Mouse (Mus musculus) heart, postnatal 0 days (tissue): ENCODE results near the gene Il11ra1. TPM values are rescaled to one million over a fixed set of nuclear protein-coding genes. Genes with fewer than 3 reads are reported as not detected.
"Not testable (repeated sequence)": the region's sequence is repeated elsewhere in the genome, so short reads cannot be mapped to it uniquely, and the experiment has no call there.

Experiments
- ATAC-seq: fragments of 200-750 bp; cut with Nextera tagmentation; 2 replicates; pipeline ENCODE4 v1.8.0; 2017; ENCODE audit warnings: low read depth, moderate number of reproducible peaks, moderate library complexity; ENCODE audit not compliant: insufficient read depth
- DNase-seq: peaks from one replicate; pipeline ENCODE4 v3.0.0-alpha.2; 2016; ENCODE audit warnings: low spot score
- H3K27ac ChIP-seq: fragments of 300-500 bp; sonication (generic); 2 replicates; pipeline ENCODE4 v1.5.1; 2014; ENCODE audit warnings: low read depth, mild to moderate bottlenecking
- H3K27me3 ChIP-seq: fragments of 300-500 bp; sonication (generic); 2 replicates; pipeline ENCODE4 v1.6.1; 2014; ENCODE audit warnings: low read length, mixed read lengths; ENCODE audit not compliant: control insufficient read depth, insufficient read depth
- H3K36me3 ChIP-seq: fragments of 300-500 bp; sonication (generic); replicated peaks from 2 replicates; pipeline ENCODE4 v1.6.1; 2014; ENCODE audit warnings: low read length, mixed read lengths; ENCODE audit not compliant: control insufficient read depth, insufficient read depth
- H3K4me1 ChIP-seq: fragments of 300-500 bp; sonication (generic); 2 replicates; pipeline ENCODE4 v1.6.1; 2014; ENCODE audit warnings: antibody characterized with exemption; ENCODE audit not compliant: control insufficient read depth, insufficient read depth
- H3K4me2 ChIP-seq: fragments of 300-500 bp; sonication (generic); 2 replicates; pipeline ENCODE4 v1.6.1; 2014; ENCODE audit warnings: low read depth, mild to moderate bottlenecking, low read length, moderate library complexity
- H3K4me3 ChIP-seq: fragments of 300-500 bp; sonication (generic); 2 replicates; pipeline ENCODE4 v1.5.1; 2014; ENCODE audit warnings: low read depth, low read length
- H3K9ac ChIP-seq: fragments of 300-500 bp; sonication (generic); replicated peaks from 2 replicates; pipeline ENCODE4 v1.6.1; 2014; ENCODE audit warnings: low read depth, low read length, mixed read lengths
- H3K9me3 ChIP-seq: fragments of 300-500 bp; sonication (generic); replicated peaks from 2 replicates; pipeline ENCODE4 v1.6.1; 2016; ENCODE audit warnings: low read length; ENCODE audit not compliant: control insufficient read depth
- CTCF ChIP-seq: IDR thresholded peaks from 2 replicates; pipeline ENCODE4 v1.5.1; 2016; ENCODE audit warnings: antibody characterized with exemption, control low read depth, low read depth
- EP300 ChIP-seq: IDR thresholded peaks from 2 replicates; pipeline ENCODE4 v1.6.1; 2016; ENCODE audit warnings: antibody characterized with exemption, low read depth
- WGBS: fragments of 180-500 bp; shearing (Covaris S2); extraction: QIAGEN DNeasy Blood & Tissue Kit; methylation state at CpG from one replicate; pipeline ENCODE4 v1.1.7; 2014; 5-methylcytosine and 5-hydroxymethylcytosine counted together
- polyA plus RNA-seq: library from polyadenylated mRNA; unstranded; fragments of >200 nt; fragmentation: Nextera tagmentation; extraction: Ambion mirVana; gene quantifications from 2 replicates; pipeline ENCODE4 v1.2.1, GENCODE M21; 2015
- total RNA-seq: library from RNA; depleted of rRNA; stranded (reverse); fragments of >200 nt; gene quantifications from 2 replicates; pipeline ENCODE4 v1.2.3, GENCODE M21; 2014; ENCODE audit warnings: low replicate concordance; rRNA removed

The Il11ra1 gene
- total RNA-seq (77.1 and 110 TPM in 2 replicates), polyA plus RNA-seq (104 and 116 TPM in 2 replicates)

DNA sequence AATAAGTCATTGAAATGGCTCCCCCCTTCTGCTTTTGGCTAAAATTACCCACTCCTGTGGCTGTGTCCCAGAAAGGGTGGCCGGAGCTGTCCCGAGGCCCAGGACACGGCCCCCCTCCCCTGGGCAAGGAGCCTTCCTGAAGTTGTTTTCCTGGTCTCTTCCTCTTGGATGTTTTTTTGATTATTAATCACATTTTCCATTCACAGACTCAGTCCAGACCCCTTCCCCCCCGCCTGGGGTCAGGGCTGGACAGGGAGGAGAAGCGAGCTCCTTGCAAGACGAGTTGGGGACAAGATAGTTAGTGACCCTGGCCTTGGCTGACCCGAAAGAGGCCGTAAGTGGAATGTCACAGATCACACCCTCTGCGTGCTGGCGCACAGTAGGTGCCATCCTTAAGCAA is at the start of gene Il11ra1:
Gene Il11ra1 (plus strand): TSS at position 207 of the 400 bp plus-strand sequence.
- peaks cover 13% of the 10 kb centered on the region for H3K27me3 ChIP-seq
- WGBS: 63% methylated on average over 9 of the region's 10 CpGs
- not testable (repeated sequence) for H3K9ac ChIP-seq, H3K4me2 ChIP-seq, ATAC-seq, H3K27ac ChIP-seq, DNase-seq, H3K9me3 ChIP-seq, H3K4me1 ChIP-seq, H3K4me3 ChIP-seq, H3K36me3 ChIP-seq

DNA sequence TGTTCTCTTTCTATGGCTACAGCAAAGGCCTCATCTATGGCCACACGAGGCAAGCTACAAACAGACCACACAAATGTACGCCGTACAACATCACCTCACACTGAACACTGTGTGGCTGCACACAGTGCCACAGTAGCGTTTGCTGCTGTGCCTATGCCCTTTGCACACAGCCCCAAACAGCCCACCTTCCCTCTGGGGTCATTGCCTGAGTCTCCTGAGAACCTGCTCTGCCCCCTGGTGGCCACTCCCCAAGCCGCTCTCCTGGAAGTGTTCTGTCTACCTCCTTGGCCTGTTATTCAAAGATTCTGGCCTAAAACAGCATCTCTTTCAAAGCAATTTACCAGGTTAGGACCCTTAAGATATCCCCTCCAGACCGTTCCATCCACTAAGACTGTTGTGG is 46.5 kb upstream of the Il11ra1 start:
- no peak for ATAC-seq
- DNase-seq: peak; percentile 51
- peak; percentile 71 for TF ChIP-seq CTCF
- TF ChIP-seq EP300: no peak
- Histone ChIP-seq H3K36me3 (no peaks in the 10 kb centered on the region), H3K4me3 (no peak overlapping the region), H3K9ac (no peak overlapping the region), H3K4me1 (no peaks in the 10 kb centered on the region), H3K27me3 (peaks cover 5% of the 10 kb centered on the region), H3K9me3 (no peaks in the 10 kb centered on the region), H3K27ac (no peak overlapping the region), H3K4me2 (no peak overlapping the region)
- 52% methylated on average over 6 of the region's 6 CpGs for whole genome bisulfite sequencing

DNA sequence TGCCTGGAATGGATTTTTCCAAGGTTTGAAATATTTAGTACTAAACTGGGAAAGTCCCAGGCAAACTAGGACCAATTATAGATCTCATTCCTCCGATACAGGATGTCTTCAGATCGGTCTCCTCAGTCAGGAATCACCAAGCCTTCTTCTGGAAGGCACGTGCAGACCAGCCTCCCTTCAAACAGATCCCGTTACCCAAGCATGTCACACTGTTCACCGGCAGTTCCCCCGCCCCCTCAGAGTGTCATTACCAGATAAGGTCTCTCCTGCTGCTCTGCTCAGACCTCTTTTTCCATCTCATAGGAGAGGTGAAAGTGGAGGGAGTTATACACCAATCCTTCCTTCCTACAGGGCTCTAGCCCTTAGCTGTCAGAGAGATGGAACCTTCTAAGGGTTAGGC is 46.1 kb upstream of the Il11ra1 start:
- Histone ChIP-seq H3K27me3 (peaks cover 6% of the 10 kb centered on the region), H3K4me3 (no peak overlapping the region), H3K9me3 (no peaks in the 10 kb centered on the region), H3K27ac (no peak overlapping the region), H3K4me2 (no peak overlapping the region), H3K4me1 (no peaks in the 10 kb centered on the region), H3K9ac (no peak overlapping the region), H3K36me3 (no peaks in the 10 kb centered on the region)
- DNase-seq (no peak), ATAC-seq (no peak)
- 45% methylated on average over 6 of the region's 6 CpGs for WGBS
- TF ChIP-seq EP300 (no peak), CTCF (no peak)

DNA sequence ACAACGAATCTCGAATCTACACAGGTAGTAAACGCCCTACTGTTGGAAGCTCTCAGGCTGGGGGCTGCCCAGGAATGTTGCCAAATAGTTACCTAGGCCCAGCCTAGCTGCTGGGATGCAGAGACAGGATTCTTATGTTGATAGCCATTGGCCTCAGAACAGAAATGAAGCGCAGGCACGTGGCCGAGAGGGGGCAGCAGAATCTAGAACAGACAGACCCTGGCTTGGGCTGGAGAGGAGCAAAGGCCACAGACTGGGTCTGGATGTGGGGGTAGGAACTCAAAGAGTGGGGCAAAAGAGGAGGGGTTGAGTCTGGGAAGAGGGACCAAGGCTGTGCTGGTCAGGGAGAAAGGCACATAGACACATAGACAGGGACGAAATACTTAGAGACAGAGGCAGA is 45.6 kb upstream of the Il11ra1 start:
- WGBS: 16% methylated on average over 7 of the region's 7 CpGs
- DNase-seq (no peak), ATAC-seq (0 out of 2 replicates have a peak, but pooled peaks have one; percentile 48)
- no peaks in the 10 kb centered on the region for H3K9me3 ChIP-seq
- no peak overlapping the region for H3K4me3 ChIP-seq
- H3K27ac ChIP-seq: no peak overlapping the region
- no peaks in the 10 kb centered on the region for H3K36me3 ChIP-seq
- no peak overlapping the region for H3K4me2 ChIP-seq
- no peak overlapping the region for H3K9ac ChIP-seq
- TF ChIP-seq EP300: no peak
- peak; percentile 71 for TF ChIP-seq CTCF
- H3K4me1 ChIP-seq: no peaks in the 10 kb centered on the region
- H3K27me3 ChIP-seq: peaks cover 6% of the 10 kb centered on the region

DNA sequence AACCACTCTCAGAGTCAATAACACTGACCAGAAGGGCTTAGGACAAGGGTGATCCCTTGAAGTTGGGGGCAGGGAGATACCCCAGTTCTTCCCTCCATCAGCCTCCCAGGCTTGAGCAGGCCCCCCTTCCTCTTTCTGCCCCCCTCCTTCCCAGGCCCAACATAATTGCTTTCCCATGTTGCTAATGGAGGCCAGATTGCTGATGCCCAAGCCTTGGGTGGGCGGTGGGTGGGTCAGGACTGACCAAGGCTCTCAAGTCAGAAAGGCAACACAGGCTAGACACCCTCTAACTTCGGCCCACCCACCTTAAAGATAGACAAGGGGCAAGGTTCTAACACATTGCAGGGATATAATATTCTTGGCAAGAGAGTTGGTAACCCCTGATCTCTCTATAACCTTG is 44.3 kb upstream of the Il11ra1 start:
- H3K4me2 ChIP-seq: no peak overlapping the region
- no peak overlapping the region for H3K4me3 ChIP-seq
- 81% methylated on average over 2 of the region's 2 CpGs for whole genome bisulfite sequencing
- H3K36me3 ChIP-seq: no peaks in the 10 kb centered on the region
- no peak for TF ChIP-seq CTCF
- TF ChIP-seq EP300: no peak
- H3K4me1 ChIP-seq: no peaks in the 10 kb centered on the region
- no peak overlapping the region for H3K9ac ChIP-seq
- DNase-seq (no peak), ATAC-seq (no peak)
- H3K27me3 ChIP-seq: peaks cover 6% of the 10 kb centered on the region
- no peaks in the 10 kb centered on the region for H3K9me3 ChIP-seq
- H3K27ac ChIP-seq: no peak overlapping the region

DNA sequence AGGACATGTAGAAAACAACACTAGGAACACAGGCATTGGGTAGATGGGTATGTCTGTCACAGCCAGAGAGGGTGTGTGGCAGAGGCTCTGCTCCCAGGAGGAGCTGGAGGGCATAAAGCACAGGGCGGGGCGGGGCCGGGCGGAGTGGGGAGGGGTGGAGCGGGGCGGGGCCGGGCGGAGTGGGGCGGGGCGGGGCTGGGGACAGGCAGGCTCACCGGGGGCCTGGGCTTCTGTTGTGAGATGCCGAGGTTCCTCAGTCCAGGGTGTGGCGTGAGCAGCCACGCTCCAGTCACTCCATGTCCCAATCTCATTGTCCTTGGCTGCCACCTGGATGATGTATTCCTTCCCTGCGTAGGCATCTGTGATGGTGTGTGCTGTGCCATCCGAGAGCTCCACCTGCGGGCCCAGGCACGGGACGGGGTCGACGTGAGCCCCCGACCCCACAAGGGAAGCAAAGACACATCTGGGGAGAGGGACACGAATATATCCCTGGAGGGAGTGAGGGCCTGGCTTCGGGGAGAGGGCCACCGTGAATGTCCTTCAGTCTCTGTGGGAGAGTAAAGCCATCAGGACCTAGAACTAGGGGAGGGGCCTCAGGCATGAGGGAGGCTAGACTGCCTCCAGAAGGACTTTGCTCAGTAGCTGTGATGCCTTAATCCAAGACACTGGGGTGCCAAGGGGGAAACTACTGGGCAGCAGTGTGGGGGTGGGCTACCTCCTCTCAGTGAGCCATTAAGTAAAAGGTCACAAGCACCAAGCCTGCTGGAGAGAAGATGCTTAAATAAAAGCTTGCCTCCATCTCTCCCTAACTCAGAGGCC is 41.0 kb upstream of the Il11ra1 start:
- H3K36me3 ChIP-seq: no peaks in the 10 kb centered on the region
- ATAC-seq: peak; percentile 31; the same call in 1 of the 2 replicates
- peaks cover 6% of the 10 kb centered on the region for H3K27me3 ChIP-seq
- WGBS: 21% methylated on average over 24 of the region's 25 CpGs
- H3K4me3 ChIP-seq: no peak overlapping the region
- H3K9me3 ChIP-seq: no peaks in the 10 kb centered on the region
- TF ChIP-seq EP300: no peak
- DNase-seq: no peak
- H3K4me1 ChIP-seq: no peaks in the 10 kb centered on the region
- no peak overlapping the region for H3K4me2 ChIP-seq
- H3K9ac ChIP-seq: no peak overlapping the region
- H3K27ac ChIP-seq: no peak overlapping the region
